Mouse (Mus musculus) embryonic fibroblast, embryonic 13.5 days (primary cell): ENCODE results near the gene Farsa.

ENCODE experiments used
- CTCF ChIP-seq: IDR thresholded peaks from 2 replicates; pipeline ENCODE4 v1.5.1; 2011; ENCODE audit warnings: mild to moderate bottlenecking, control low read depth, low read length, moderate library complexity, borderline replicate concordance; ENCODE audit not compliant: insufficient read depth
- POLR2A ChIP-seq: IDR thresholded peaks from 2 replicates; pipeline ENCODE4 v1.6.1; 2011; ENCODE audit warnings: low read depth, mild to moderate bottlenecking, control low read depth, low read length, moderate library complexity

DNA sequence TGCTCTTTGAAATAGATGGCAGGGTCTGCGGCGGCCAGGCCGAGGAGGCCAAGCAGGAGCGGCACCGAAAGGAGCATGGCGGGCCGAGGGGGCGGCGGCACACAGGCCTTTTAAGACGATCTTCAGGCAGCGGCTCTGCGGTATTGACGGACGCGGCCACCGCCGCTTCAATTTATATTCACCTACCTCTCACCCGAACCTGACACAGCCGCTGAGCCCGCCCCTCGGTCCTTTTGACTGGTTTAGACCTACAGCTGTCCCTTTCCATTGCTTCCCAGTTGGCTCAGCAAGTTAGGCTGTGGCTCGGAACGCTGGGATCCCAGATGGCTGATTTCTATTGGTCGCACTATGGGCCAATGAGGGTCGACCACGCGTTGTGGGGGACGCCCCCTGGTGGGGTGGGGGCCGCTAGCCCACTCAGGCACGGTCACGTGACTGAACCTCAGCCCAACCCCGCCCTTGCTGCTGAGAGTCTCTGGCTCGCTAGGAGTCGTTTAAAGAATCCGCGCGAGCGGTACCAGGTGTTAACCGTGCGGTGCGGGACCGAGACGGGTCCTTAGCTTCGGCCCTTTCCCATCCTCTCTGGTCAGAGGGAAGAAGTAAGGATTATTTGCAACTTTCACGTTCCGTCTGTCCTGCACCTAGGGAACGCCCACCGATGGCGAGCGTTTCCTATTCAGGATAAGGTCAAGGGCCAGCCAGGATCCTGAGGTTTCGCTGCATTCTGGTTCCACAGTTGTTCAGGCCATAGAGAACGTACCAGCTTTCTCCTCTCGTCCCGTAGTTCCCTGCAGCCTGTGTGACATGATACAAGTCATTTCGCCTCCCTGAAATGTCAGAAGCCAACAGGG lies 9.8 kb upstream of the Farsa start, which contains the start of gene Calr:
- TF ChIP-seq CTCF (no peak), POLR2A (peak; percentile 99)
